Mouse (Mus musculus): ENCODE measurements around the gene Olfr1199.

Gene Olfr1199

DNA sequence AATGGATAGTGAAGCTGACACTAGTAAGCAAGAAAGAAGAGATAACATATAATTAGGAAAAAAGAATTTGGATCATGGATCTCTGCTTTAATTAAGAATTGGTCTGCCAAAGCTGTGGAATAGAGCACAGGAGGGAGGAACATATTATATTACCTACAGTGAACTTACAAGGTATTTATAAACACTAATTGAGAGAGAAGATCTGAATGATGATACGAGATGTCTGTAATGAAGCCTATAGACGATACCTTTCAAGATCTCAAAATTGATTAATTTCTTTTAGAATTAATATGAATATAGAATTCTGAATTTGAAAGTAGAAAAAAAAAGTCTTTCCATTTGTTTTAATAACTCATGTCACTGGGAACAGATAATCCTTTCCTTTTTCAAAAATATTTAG lies at the start of gene Olfr1199:
Gene Olfr1199, minus strand, starts transcription at position 101 of the 400 bp plus-strand sequence.
- DNase-seq, result no peak

DNA sequence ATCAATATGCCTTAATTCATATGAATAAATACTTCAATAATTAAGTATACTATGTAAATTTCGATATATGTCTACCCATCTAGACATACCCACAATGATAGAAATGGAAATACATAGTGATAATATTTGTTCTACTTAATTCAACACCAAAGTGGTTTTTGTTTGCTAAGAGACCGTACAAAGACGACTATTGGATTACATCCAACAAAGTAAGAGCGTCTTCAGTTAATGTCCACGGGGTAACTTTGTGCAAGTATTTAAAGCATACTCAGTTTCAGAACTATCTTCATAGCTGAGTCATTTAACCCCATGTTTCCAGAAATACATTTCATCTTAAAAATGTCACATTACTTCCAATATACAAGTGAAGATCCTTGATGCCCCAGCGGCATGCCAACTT lies 32.5 kb upstream of the Olfr1199 start, which contains the start of gene Olfr1201:
Gene Olfr1201, plus strand, starts transcription at position 301 of the 400 bp plus-strand sequence.
- DNase-seq, result no peak

DNA sequence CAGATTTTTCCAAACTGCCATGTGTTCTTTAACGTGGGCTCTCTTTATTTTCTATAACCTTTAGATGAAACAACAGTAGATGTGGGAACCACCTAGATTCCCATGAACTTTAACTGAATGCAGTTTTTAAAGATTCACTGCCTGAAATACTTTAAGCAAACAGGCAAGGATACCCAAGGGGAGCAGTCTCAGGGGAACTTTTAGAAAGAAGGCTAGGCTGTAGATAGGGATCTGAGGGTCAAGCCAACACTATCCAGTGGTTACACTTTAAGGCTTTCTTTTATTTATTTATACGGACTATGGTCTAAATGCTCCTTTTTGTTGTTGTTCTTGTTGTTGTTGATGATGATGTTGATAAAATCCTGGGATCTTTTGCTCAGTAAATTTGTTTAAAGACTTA lies 10.1 kb upstream of the Olfr1199 start, which contains the start of gene Olfr1200:
Gene Olfr1200, minus strand, starts transcription at position 101 of the 400 bp plus-strand sequence.
- DNase-seq, result no peak

DNA sequence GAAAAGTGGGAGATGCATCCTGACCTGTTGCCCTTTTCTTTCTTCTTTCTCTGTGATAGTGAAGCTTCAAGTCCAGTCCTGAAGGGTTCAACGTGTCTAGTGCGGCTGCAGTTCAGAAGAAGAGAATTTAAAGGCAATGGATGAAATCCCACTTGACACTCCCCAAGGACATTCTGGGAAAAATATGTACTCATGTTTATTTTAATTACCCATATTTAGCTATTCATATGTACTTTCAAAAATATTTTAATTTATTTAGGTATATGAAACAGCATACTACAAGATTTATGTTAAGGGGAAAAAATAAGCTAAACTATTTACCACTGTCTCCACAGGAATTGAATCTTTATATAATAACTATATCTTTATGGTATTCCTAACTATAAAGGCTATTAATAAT lies 9.0 kb downstream of the Olfr1199 start, which contains the start of gene Olfr1198:
Gene Olfr1198, minus strand, starts transcription at position 101 of the 400 bp plus-strand sequence.
- DNase-seq, result no peak

DNA sequence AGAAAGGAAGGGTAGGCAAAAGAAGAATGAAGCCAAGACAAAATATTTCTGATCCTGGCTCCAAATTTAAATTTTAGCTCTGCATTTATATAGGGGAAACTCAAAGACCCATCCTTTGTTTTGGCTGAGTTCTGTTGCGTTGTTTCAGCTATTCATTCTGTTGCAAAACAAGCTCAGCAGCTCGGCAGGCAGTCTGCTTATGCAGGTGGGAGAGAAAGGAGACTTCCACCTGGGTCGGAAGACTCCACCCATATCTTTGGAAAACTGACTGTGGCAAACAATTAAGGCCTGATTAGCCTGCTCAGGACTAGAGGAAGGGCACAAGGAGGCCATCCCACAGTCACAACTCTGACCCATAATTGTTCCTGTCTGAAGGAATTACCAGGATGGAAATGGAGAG lies 16.9 kb downstream of the Olfr1199 start:
- no peak for DNase-seq

DNA sequence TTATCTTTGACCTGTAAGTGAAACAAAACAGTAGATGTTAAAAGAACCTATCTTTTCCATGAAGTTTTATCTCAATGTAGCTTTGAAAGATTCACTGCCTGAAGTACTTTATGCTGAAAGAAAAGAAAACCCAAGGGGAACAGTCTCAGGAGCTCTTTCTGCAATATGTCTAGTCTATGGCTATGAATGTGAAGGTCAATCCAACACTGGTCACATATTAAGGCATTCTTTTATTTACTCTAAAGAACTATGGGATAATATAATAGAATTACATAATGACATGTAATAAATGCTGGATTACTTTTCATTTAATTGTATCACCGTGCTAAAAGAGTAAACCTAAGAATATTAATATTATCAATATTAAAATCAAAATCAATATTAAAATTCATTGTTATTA lies 28.0 kb downstream of the Olfr1199 start, which contains the start of gene Olfr1197:
Gene Olfr1197, minus strand, starts transcription at position 101 of the 400 bp plus-strand sequence.
- DNase-seq, result no peak

DNA sequence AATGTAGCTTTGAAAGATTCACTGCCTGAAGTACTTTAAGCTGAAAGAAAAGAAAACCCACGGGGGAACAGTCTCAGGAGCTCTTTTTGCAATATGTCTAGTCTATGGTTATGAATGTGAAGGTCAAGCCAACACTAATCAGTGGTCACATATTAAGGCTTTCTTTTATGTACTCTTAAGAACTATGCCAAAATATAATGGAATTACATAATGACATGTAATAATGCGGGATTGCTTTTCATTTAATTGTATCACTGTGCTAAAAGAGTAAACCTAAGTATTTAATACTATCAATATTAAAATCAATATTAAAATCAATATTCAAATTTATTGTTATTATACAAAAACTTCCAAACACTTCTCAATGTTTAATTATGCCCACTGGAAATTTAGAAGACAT lies 55.8 kb downstream of the Olfr1199 start, which contains the start of gene Olfr1196:
Gene Olfr1196, minus strand, starts transcription at position 101 of the 400 bp plus-strand sequence.
- DNase-seq, result no peak

Measured in cerebellum, adult 18-20 months (tissue).